Mouse (Mus musculus) ovary, adult 2 months (tissue): ENCODE results near the gene Ptpdc1. TPM values are rescaled to one million over a fixed set of nuclear protein-coding genes. Genes with fewer than 3 reads are reported as not detected.

ENCODE experiments used
- polyA plus RNA-seq: library from polyadenylated mRNA; depleted of rRNA; stranded (reverse); fragments of >200 nt; gene quantifications from 2 replicates; pipeline ENCODE4 v1.2.3, GENCODE M21; 2012; rRNA removed

Gene Ptpdc1
- polyA plus RNA-seq, result 2.1 and 2.4 TPM in 2 replicates

GRCm38 (mm10) chr13:48625433-48626184 lies at the start of gene Ptpdc1:
Gene Ptpdc1 (minus strand): TSS chr13:48625664.

DNA sequence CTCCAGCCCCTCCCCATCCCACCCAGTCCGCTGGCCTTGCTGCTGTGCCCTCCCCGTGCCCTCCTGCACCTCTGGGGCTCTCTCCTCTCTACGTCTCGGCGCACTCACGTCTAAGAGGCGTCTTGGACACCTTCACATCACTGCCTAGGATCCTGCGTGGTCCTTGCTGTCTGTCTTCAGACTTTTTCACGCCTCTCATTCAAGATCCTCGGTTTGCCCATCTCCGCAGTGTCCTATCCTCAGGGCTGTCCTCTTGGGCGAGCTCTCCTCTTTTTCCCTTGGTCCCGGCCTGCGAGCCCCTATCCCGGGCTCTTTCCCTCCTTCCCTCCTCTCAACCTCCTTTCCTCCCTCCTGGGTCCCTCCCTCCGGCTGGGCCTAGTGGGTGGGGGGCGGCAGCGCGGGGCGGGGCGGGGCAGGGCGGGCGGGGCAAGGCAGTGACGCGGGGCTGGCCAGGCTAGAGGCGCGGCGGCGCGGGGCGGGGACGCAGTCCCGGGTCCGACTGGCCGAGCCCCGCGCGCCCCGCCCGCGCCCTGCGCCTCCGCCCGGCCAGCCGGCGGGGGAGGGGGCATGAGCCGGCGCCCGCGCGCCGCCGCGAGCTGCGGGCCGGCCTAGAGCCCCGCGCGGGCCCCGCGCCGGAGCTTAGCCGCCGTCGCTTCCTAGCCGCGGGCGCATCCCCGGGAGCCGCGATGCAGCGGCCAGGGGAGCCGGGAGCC lies 37.1 kb upstream of the Ptpdc1 start, which contains the start of gene Barx1:
Gene Barx1 (plus strand): TSS at position 568 of the 713 bp plus-strand sequence.

Other genes with a start within 250 kb of the Ptpdc1 start
- 7.2 and 7.5 TPM in 2 replicates for gene Zfp169, start 112.2 kb downstream of the Ptpdc1 start, polyA plus RNA-seq
- gene A830005F24Rik, start 112.1 kb downstream of the Ptpdc1 start, polyA plus RNA-seq, result not detected in 2 replicates
- 0.16 and 0.28 TPM in 2 replicates for gene Barx1, start 37.3 kb upstream of the Ptpdc1 start, polyA plus RNA-seq
- gene Phf2, start 245.5 kb upstream of the Ptpdc1 start, polyA plus RNA-seq, result 19.5 and 21.3 TPM in 2 replicates